Mouse (Mus musculus): ENCODE results near the gene Galntl6.

Galntl6 gene

GRCm38 (mm10) chr8:58313482-58313881, 599.0 kb downstream of the Galntl6 start:
- ATAC-seq (ENCODE audit: insufficient number of reproducible peaks, low FRiP score, low TSS enrichment), result no peak

GRCm38 (mm10) chr8:58291487-58291886, 621.0 kb downstream of the Galntl6 start:
- no peak for ATAC-seq (ENCODE audit: insufficient number of reproducible peaks, low FRiP score, low TSS enrichment)

- no peak for ATAC-seq (ENCODE audit: insufficient number of reproducible peaks, low FRiP score, low TSS enrichment)
Observed at GRCm38 (mm10) chr8:58290080-58290479, 622.4 kb downstream of the Galntl6 start.

GRCm38 (mm10) chr8:58265485-58265884, 647.0 kb downstream of the Galntl6 start:
- ATAC-seq (ENCODE audit: insufficient number of reproducible peaks, low FRiP score, low TSS enrichment), result no peak

GRCm38 (mm10) chr8:58258577-58259315, 653.7 kb downstream of the Galntl6 start:
- ATAC-seq (ENCODE audit: insufficient number of reproducible peaks, low FRiP score, low TSS enrichment), result no peak

GRCm38 (mm10) chr8:58253620-58254019, 658.8 kb downstream of the Galntl6 start:
- no peak for ATAC-seq (ENCODE audit: insufficient number of reproducible peaks, low FRiP score, low TSS enrichment)

- no peak for ATAC-seq (ENCODE audit: insufficient number of reproducible peaks, low FRiP score, low TSS enrichment)
Observed at GRCm38 (mm10) chr8:58244830-58245229, 667.6 kb downstream of the Galntl6 start.

- ATAC-seq (ENCODE audit: insufficient number of reproducible peaks, low FRiP score, low TSS enrichment), result no peak
Observed at GRCm38 (mm10) chr8:58234220-58234619, 678.2 kb downstream of the Galntl6 start.

GRCm38 (mm10) chr8:58228725-58229124, 683.7 kb downstream of the Galntl6 start:
- peak; percentile 75 for ATAC-seq (ENCODE audit: insufficient number of reproducible peaks, low FRiP score, low TSS enrichment)

GRCm38 (mm10) chr8:58217885-58218284, 694.6 kb downstream of the Galntl6 start:
- ATAC-seq (ENCODE audit: insufficient number of reproducible peaks, low FRiP score, low TSS enrichment), result no peak

GRCm38 (mm10) chr8:58189694-58190093, 722.7 kb downstream of the Galntl6 start:
- ATAC-seq (ENCODE audit: insufficient number of reproducible peaks, low FRiP score, low TSS enrichment), result no peak

- ATAC-seq (ENCODE audit: insufficient number of reproducible peaks, low FRiP score, low TSS enrichment), result peak; percentile 82
Observed at GRCm38 (mm10) chr8:58146961-58147360, 765.5 kb downstream of the Galntl6 start.

GRCm38 (mm10) chr8:58086733-58087132, 825.7 kb downstream of the Galntl6 start:
- ATAC-seq (ENCODE audit: insufficient number of reproducible peaks, low FRiP score, low TSS enrichment), result no peak

- no peak for ATAC-seq (ENCODE audit: insufficient number of reproducible peaks, low FRiP score, low TSS enrichment)
Observed at GRCm38 (mm10) chr8:58084931-58085330, 827.5 kb downstream of the Galntl6 start.

- ATAC-seq (ENCODE audit: insufficient number of reproducible peaks, low FRiP score, low TSS enrichment), result no peak
Observed at GRCm38 (mm10) chr8:58081715-58082114, 830.7 kb downstream of the Galntl6 start.

- no peak for ATAC-seq (ENCODE audit: insufficient number of reproducible peaks, low FRiP score, low TSS enrichment)
Observed at GRCm38 (mm10) chr8:58074611-58075010, 837.8 kb downstream of the Galntl6 start.

- no peak for ATAC-seq (ENCODE audit: insufficient number of reproducible peaks, low FRiP score, low TSS enrichment)
Observed at GRCm38 (mm10) chr8:58073733-58074132, 838.7 kb downstream of the Galntl6 start.

GRCm38 (mm10) chr8:58032271-58032670, 880.2 kb downstream of the Galntl6 start:
- ATAC-seq (ENCODE audit: insufficient number of reproducible peaks, low FRiP score, low TSS enrichment), result no peak

GRCm38 (mm10) chr8:58025558-58025957, 886.9 kb downstream of the Galntl6 start:
- peak; percentile 88 for ATAC-seq (ENCODE audit: insufficient number of reproducible peaks, low FRiP score, low TSS enrichment)

- peak; percentile 24; the same call in 1 of the 2 replicates for ATAC-seq (ENCODE audit: insufficient number of reproducible peaks, low FRiP score, low TSS enrichment)
Observed at GRCm38 (mm10) chr8:58025094-58025493, 887.3 kb downstream of the Galntl6 start.

GRCm38 (mm10) chr8:58023426-58024176, 888.8 kb downstream of the Galntl6 start:
- ATAC-seq (ENCODE audit: insufficient number of reproducible peaks, low FRiP score, low TSS enrichment), result no peak

Data from cerebellum, adult (tissue).